Mouse (Mus musculus) midbrain, embryonic 13.5 days (tissue): ENCODE measurements around the gene Tcf7l1. TPM values are rescaled to one million over a fixed set of nuclear protein-coding genes. Genes with fewer than 3 reads are reported as not detected.
A peak's percentile ranks its signal among the peaks of the same experiment; 100 is the strongest.

Experiments
- ATAC-seq: fragments of 200-750 bp; cut with Nextera tagmentation; 2 replicates; pipeline ENCODE4 v1.8.0; 2017; ENCODE audit warnings: mild to moderate bottlenecking, moderate TSS enrichment, moderate library complexity
- H3K27ac ChIP-seq: fragments of 300-500 bp; sonication (generic); 2 replicates; pipeline ENCODE4 v1.5.1; 2015; ENCODE audit warnings: inconsistent platforms, mild to moderate bottlenecking, moderate library complexity
- H3K27me3 ChIP-seq: fragments of 300-500 bp; sonication (generic); 2 replicates; pipeline ENCODE4 v1.6.1; 2015; ENCODE audit warnings: mild to moderate bottlenecking, inconsistent platforms
- H3K36me3 ChIP-seq: fragments of 300-500 bp; sonication (generic); 2 replicates; pipeline ENCODE4 v1.6.1; 2015; ENCODE audit warnings: mild to moderate bottlenecking, inconsistent platforms
- H3K4me1 ChIP-seq: fragments of 300-500 bp; sonication (generic); replicated peaks from 2 replicates; pipeline ENCODE4 v1.6.1; 2015; ENCODE audit warnings: inconsistent platforms
- H3K4me2 ChIP-seq: fragments of 300-500 bp; sonication (generic); replicated peaks from 2 replicates; pipeline ENCODE4 v1.6.1; 2015; ENCODE audit warnings: moderate library complexity, mild to moderate bottlenecking, inconsistent platforms
- H3K4me3 ChIP-seq: fragments of 300-500 bp; sonication (generic); replicated peaks from 2 replicates; pipeline ENCODE4 v1.5.1; 2015; ENCODE audit warnings: mild to moderate bottlenecking, inconsistent platforms
- H3K9ac ChIP-seq: fragments of 300-500 bp; sonication (generic); replicated peaks from 2 replicates; pipeline ENCODE4 v1.6.1; 2015; ENCODE audit warnings: mild to moderate bottlenecking, inconsistent platforms
- H3K9me3 ChIP-seq: fragments of 300-500 bp; sonication (generic); 2 replicates; pipeline ENCODE4 v1.6.1; 2016; ENCODE audit warnings: mild to moderate bottlenecking, inconsistent platforms
- WGBS: fragments of 180-500 bp; shearing (Covaris S2); methylation state at CpG from one replicate; pipeline ENCODE4 v1.1.7; 2015; 5-methylcytosine and 5-hydroxymethylcytosine counted together
- polyA plus RNA-seq: library from polyadenylated mRNA; unstranded; fragments of >200 nt; fragmentation: Nextera tagmentation; extraction: Ambion mirVana; gene quantifications from 2 replicates; pipeline ENCODE4 v1.2.1, GENCODE M21; 2015

Tcf7l1 gene
- polyA plus RNA-seq, 1 experiment from 2014 or later = 9.7 TPM

- Histone ChIP-seq H3K9me3 (no peaks in the 10 kb centered on the region), H3K4me3 (no peak overlapping the region), H3K36me3 (no peaks in the 10 kb centered on the region), H3K9ac (no peak overlapping the region), H3K4me2 (no peak overlapping the region), H3K27me3 (no peaks in the 10 kb centered on the region), H3K27ac (no peak overlapping the region), H3K4me1 (no peaks in the 10 kb centered on the region)
- no peak for ATAC-seq
- 80% methylated on average over 4 of the region's 4 CpGs for WGBS
These were observed 20.6 kb upstream of the Tcf7l1 start for GRCm38 (mm10) chr6:72809522-72810149.

GRCm38 (mm10) chr6:72808342-72808741 lies 19.3 kb upstream of the Tcf7l1 start:
- H3K9ac ChIP-seq = no peak overlapping the region
- 76% methylated on average over 3 of the region's 3 CpGs for WGBS
- no peak for ATAC-seq
- H3K4me3 ChIP-seq = no peak overlapping the region
- no peaks in the 10 kb centered on the region for H3K36me3 ChIP-seq
- no peak overlapping the region for H3K27ac ChIP-seq
- H3K4me1 ChIP-seq = no peaks in the 10 kb centered on the region
- no peaks in the 10 kb centered on the region for H3K27me3 ChIP-seq
- H3K9me3 ChIP-seq = no peaks in the 10 kb centered on the region
- H3K4me2 ChIP-seq = no peak overlapping the region

- no peaks in the 10 kb centered on the region for H3K36me3 ChIP-seq
- H3K4me1 ChIP-seq = no peaks in the 10 kb centered on the region
- no peak overlapping the region for H3K4me3 ChIP-seq
- 89% methylated on average over 6 of the region's 6 CpGs for WGBS
- H3K9me3 ChIP-seq = no peaks in the 10 kb centered on the region
- no peak overlapping the region for H3K9ac ChIP-seq
- H3K4me2 ChIP-seq = no peak overlapping the region
- H3K27ac ChIP-seq = no peak overlapping the region
- ATAC-seq = no peak
- no peaks in the 10 kb centered on the region for H3K27me3 ChIP-seq
These were observed 14.6 kb upstream of the Tcf7l1 start for GRCm38 (mm10) chr6:72803669-72804068.

- H3K9me3 ChIP-seq = no peaks in the 10 kb centered on the region
- H3K27ac ChIP-seq = no peak overlapping the region
- WGBS = 88% methylated on average over 6 of the region's 6 CpGs
- no peaks in the 10 kb centered on the region for H3K36me3 ChIP-seq
- no peaks in the 10 kb centered on the region for H3K4me1 ChIP-seq
- no peaks in the 10 kb centered on the region for H3K27me3 ChIP-seq
- H3K9ac ChIP-seq = no peak overlapping the region
- ATAC-seq = no peak
- no peak overlapping the region for H3K4me2 ChIP-seq
- no peak overlapping the region for H3K4me3 ChIP-seq
These were observed 13.1 kb upstream of the Tcf7l1 start for GRCm38 (mm10) chr6:72802119-72802518.

- ATAC-seq = no peak
- H3K4me3 ChIP-seq = no peak overlapping the region
- no peak overlapping the region for H3K9ac ChIP-seq
- no peak overlapping the region for H3K27ac ChIP-seq
- H3K9me3 ChIP-seq = no peaks in the 10 kb centered on the region
- WGBS = 40% methylated on average over 2 of the region's 2 CpGs
- H3K4me2 ChIP-seq = no peak overlapping the region
- no peaks in the 10 kb centered on the region for H3K36me3 ChIP-seq
- H3K4me1 ChIP-seq = no peaks in the 10 kb centered on the region
- H3K27me3 ChIP-seq = no peaks in the 10 kb centered on the region
These were observed 11.6 kb upstream of the Tcf7l1 start for GRCm38 (mm10) chr6:72800641-72801040.

GRCm38 (mm10) chr6:72797763-72798162 lies 8.7 kb upstream of the Tcf7l1 start:
- H3K36me3 ChIP-seq = no peaks in the 10 kb centered on the region
- H3K4me3 ChIP-seq = no peak overlapping the region
- H3K4me2 ChIP-seq = no peak overlapping the region
- H3K9me3 ChIP-seq = no peaks in the 10 kb centered on the region
- no peaks in the 10 kb centered on the region for H3K27me3 ChIP-seq
- no peaks in the 10 kb centered on the region; the same call in 1 of the 2 replicates for H3K4me1 ChIP-seq
- no peak overlapping the region for H3K9ac ChIP-seq
- no peak for ATAC-seq
- H3K27ac ChIP-seq = no peak overlapping the region

- 55% methylated on average over 16 of the region's 16 CpGs for WGBS
- no peaks in the 10 kb centered on the region; the same call in 1 of the 2 replicates for H3K4me1 ChIP-seq
- H3K4me3 ChIP-seq = no peak overlapping the region
- no peak for ATAC-seq
- H3K27me3 ChIP-seq = peaks cover 4% of the 10 kb centered on the region; the same call in 1 of the 2 replicates
- no peaks in the 10 kb centered on the region for H3K36me3 ChIP-seq
- no peaks in the 10 kb centered on the region for H3K9me3 ChIP-seq
- H3K9ac ChIP-seq = no peak overlapping the region
- H3K27ac ChIP-seq = no peak overlapping the region
- no peak overlapping the region for H3K4me2 ChIP-seq
These were observed 6.4 kb upstream of the Tcf7l1 start for GRCm38 (mm10) chr6:72795444-72795843.

- Histone ChIP-seq H3K4me3 (no peak overlapping the region), H3K9ac (no peak overlapping the region), H3K36me3 (no peaks in the 10 kb centered on the region), H3K27ac (no peak overlapping the region), H3K4me2 (no peak overlapping the region), H3K4me1 (no peaks in the 10 kb centered on the region; the same call in 1 of the 2 replicates), H3K27me3 (peaks cover 10% of the 10 kb centered on the region), H3K9me3 (no peaks in the 10 kb centered on the region)
- 56% methylated on average over 7 of the region's 7 CpGs for WGBS
- ATAC-seq = no peak
These were observed 5.8 kb upstream of the Tcf7l1 start for GRCm38 (mm10) chr6:72794870-72795269.

- H3K9ac ChIP-seq = no peak overlapping the region
- no peak for ATAC-seq
- H3K27ac ChIP-seq = no peak overlapping the region
- H3K4me2 ChIP-seq = no peak overlapping the region
- WGBS = 92% methylated on average over 8 of the region's 8 CpGs
- peaks cover 11% of the 10 kb centered on the region for H3K4me1 ChIP-seq
- H3K9me3 ChIP-seq = no peaks in the 10 kb centered on the region
- peaks cover 19% of the 10 kb centered on the region for H3K27me3 ChIP-seq
- no peak overlapping the region for H3K4me3 ChIP-seq
- no peaks in the 10 kb centered on the region for H3K36me3 ChIP-seq
These were observed 3.6 kb upstream of the Tcf7l1 start for GRCm38 (mm10) chr6:72792641-72793040.

- H3K4me1 ChIP-seq = peaks cover 22% of the 10 kb centered on the region
- H3K27ac ChIP-seq = peak overlapping the region; percentile 56; the same call in 1 of the 2 replicates
- peak; percentile 41 for ATAC-seq
- H3K9me3 ChIP-seq = no peaks in the 10 kb centered on the region
- H3K27me3 ChIP-seq = peaks cover 30% of the 10 kb centered on the region
- H3K4me3 ChIP-seq = peak overlapping the region; percentile 76
- under 1% methylated on average over 69 of the region's 69 CpGs for WGBS
- peak overlapping the region; percentile 98 for H3K4me2 ChIP-seq
- H3K36me3 ChIP-seq = no peaks in the 10 kb centered on the region
- peak overlapping the region; percentile 80 for H3K9ac ChIP-seq
These were observed 834 bp downstream of the Tcf7l1 start for GRCm38 (mm10) chr6:72787948-72788891.

GRCm38 (mm10) chr6:72787322-72787947 lies 1.6 kb downstream of the Tcf7l1 start:
- Histone ChIP-seq H3K36me3 (no peaks in the 10 kb centered on the region), H3K4me2 (peak overlapping the region; percentile 98), H3K27ac (no peak overlapping the region), H3K9me3 (no peaks in the 10 kb centered on the region), H3K4me3 (peak overlapping the region; percentile 76), H3K9ac (peak overlapping the region; percentile 80), H3K4me1 (peaks cover 22% of the 10 kb centered on the region), H3K27me3 (peaks cover 30% of the 10 kb centered on the region)
- WGBS = 1% methylated on average over 19 of the region's 19 CpGs
- no peak for ATAC-seq

- no peak overlapping the region for H3K4me3 ChIP-seq
- 91% methylated on average over 4 of the region's 4 CpGs for WGBS
- H3K4me2 ChIP-seq = no peak overlapping the region
- H3K27ac ChIP-seq = no peak overlapping the region
- H3K4me1 ChIP-seq = peaks cover 22% of the 10 kb centered on the region
- peaks cover 19% of the 10 kb centered on the region for H3K27me3 ChIP-seq
- H3K36me3 ChIP-seq = 0 out of 2 replicates have a peak, but pooled peaks cover 7% of the 10 kb centered on the region
- no peaks in the 10 kb centered on the region for H3K9me3 ChIP-seq
- no peak for ATAC-seq
- H3K9ac ChIP-seq = no peak overlapping the region
These were observed 5.3 kb downstream of the Tcf7l1 start for GRCm38 (mm10) chr6:72783780-72784179.
